ENCODE assay signal across 8 mouse cellular contexts in genomic region chrX:74246213-74246681, GRCm38 (mm10). TPM values are rescaled to one million over a fixed set of nuclear protein-coding genes. Genes with fewer than 3 reads are reported as not detected.
DNase-seq lines count a peak whose midpoint lies in the region; ATAC-seq lines count a peak whose summit lies in the region.

No protein-coding gene starts in this region.

- DNase-seq in 416B (ENCODE audit: low read depth) (peak; percentile 94), liver (peak; percentile 86)
- DNase-seq in adrenal gland, postnatal 4 days (ENCODE audit: low spot score in 2 of 2), result peak; percentile 31 to 60
- DNase-seq in heart, adult 8-10 months (ENCODE audit: low spot score), result peak; percentile 89
- DNase-seq in kidney, adult 9 months, result peak; percentile 92
- peak; percentile 67 to 75 for DNase-seq in monocyte, adult 2 months (ENCODE audit: low read depth in 1 of 2, low spot score in 2 of 2)
- peak; percentile 59 to 68 for DNase-seq in spleen, postnatal 14 days (ENCODE audit: low spot score in 2 of 2)

- H3K27ac ChIP-seq in embryonic facial prominence, embryonic 13.5 days, result peak overlapping the region; percentile 93

- peak overlapping the region; percentile 83 for H3K9ac ChIP-seq in embryonic facial prominence, embryonic 13.5 days

- WGBS in embryonic facial prominence, embryonic 13.5 days, result 22% methylated on average over 35 of the region's 38 CpGs

- peak overlapping the region; percentile 59 for H3K4me3 ChIP-seq in embryonic facial prominence, embryonic 13.5 days

- peaks cover 19% of the 10 kb centered on the region for H3K36me3 ChIP-seq in embryonic facial prominence, embryonic 13.5 days

- no peaks in the 10 kb centered on the region for H3K27me3 ChIP-seq in embryonic facial prominence, embryonic 13.5 days

- ATAC-seq in embryonic facial prominence, embryonic 13.5 days (ENCODE audit: insufficient number of reproducible peaks, insufficient read depth, low FRiP score, low TSS enrichment, low read depth), result peak; percentile 88

- H3K9me3 ChIP-seq in embryonic facial prominence, embryonic 13.5 days, result no peaks in the 10 kb centered on the region

- peak overlapping the region; percentile 65 for H3K4me2 ChIP-seq in embryonic facial prominence, embryonic 13.5 days

- H3K4me1 ChIP-seq in embryonic facial prominence, embryonic 13.5 days, result peaks cover 16% of the 10 kb centered on the region

RNA-seq across cellular contexts. Expression of gene Flna, which starts 3.4 kb away (rescaled TPM):
- total RNA-seq in adrenal gland, postnatal 4 days (2021), result 100 to 1,000 TPM; 207 to 261 TPM
- polyA plus RNA-seq in embryonic facial prominence, embryonic 13.5 days (2015; fragmentation: Nextera tagmentation; extraction: Ambion mirVana), result 289 and 307 TPM in 2 replicates
- total RNA-seq in heart, adult 8-10 months (2022), result 10 to 100 TPM; 59.1 to 98.9 (median 79.2) TPM

RNA-seq across cellular contexts. Expression of gene Emd, which starts 8.2 kb away (rescaled TPM):
- 10 to 100 TPM; 46.9 to 51.7 TPM for total RNA-seq in adrenal gland, postnatal 4 days (2021)
- polyA plus RNA-seq in embryonic facial prominence, embryonic 13.5 days (2015; fragmentation: Nextera tagmentation; extraction: Ambion mirVana), result 28.9 and 31.6 TPM in 2 replicates
- 10 to 100 TPM; 31.5 to 38.2 (median 33.4) TPM for total RNA-seq in heart, adult 8-10 months (2022)

RNA-seq across cellular contexts. Expression of gene Rpl10, which starts 24.4 kb away (rescaled TPM):
- total RNA-seq in adrenal gland, postnatal 4 days (2021), result 100 to 1,000 TPM; 472 to 522 TPM
- 776 and 892 TPM in 2 replicates for polyA plus RNA-seq in embryonic facial prominence, embryonic 13.5 days (2015; fragmentation: Nextera tagmentation; extraction: Ambion mirVana)
- total RNA-seq in heart, adult 8-10 months (2022), result 100 to 1,000 TPM; 121 to 325 (median 211) TPM

RNA-seq across cellular contexts. Expression of gene Taz, which starts 35.5 kb away (rescaled TPM):
- total RNA-seq in adrenal gland, postnatal 4 days (2021), result 100 to 1,000 TPM in 1 of 2 experiments, 10 to 100 TPM in 1; 95.2 to 102 TPM
- polyA plus RNA-seq in embryonic facial prominence, embryonic 13.5 days (2015; fragmentation: Nextera tagmentation; extraction: Ambion mirVana), result 92.8 and 94.8 TPM in 2 replicates
- total RNA-seq in heart, adult 8-10 months (2022), result 10 to 100 TPM; 47.1 to 63.2 (median 49.8) TPM

RNA-seq across cellular contexts. Expression of gene Dnase1l1, which starts 35.9 kb away (rescaled TPM):
- total RNA-seq in adrenal gland, postnatal 4 days (2021), result 10 to 100 TPM; 13.5 to 16.4 TPM
- 11.3 and 14.9 TPM in 2 replicates for polyA plus RNA-seq in embryonic facial prominence, embryonic 13.5 days (2015; fragmentation: Nextera tagmentation; extraction: Ambion mirVana)
- 10 to 100 TPM; 17.7 to 20.0 (median 18.3) TPM for total RNA-seq in heart, adult 8-10 months (2022)

Comparison
In these comparisons a context has a peak if more than half of its experiments do, and no peak if none do; other contexts are left out.
1. Peak in every context shown above with its lines: DNase-seq, ATAC-seq, H3K4me3 ChIP-seq and H3K27ac ChIP-seq.